Mouse (Mus musculus): ENCODE results near the gene Abcb10. TPM values are rescaled to one million over a fixed set of nuclear protein-coding genes. Genes with fewer than 3 reads are reported as not detected.
"Not testable (repeated sequence)": the region's sequence is repeated elsewhere in the genome, so short reads cannot be mapped to it uniquely, and the experiment has no call there.

Gene Abcb10
- total RNA-seq (2022), result 10 to 100 TPM; 41.0 to 50.0 (median 45.6) TPM

DNA sequence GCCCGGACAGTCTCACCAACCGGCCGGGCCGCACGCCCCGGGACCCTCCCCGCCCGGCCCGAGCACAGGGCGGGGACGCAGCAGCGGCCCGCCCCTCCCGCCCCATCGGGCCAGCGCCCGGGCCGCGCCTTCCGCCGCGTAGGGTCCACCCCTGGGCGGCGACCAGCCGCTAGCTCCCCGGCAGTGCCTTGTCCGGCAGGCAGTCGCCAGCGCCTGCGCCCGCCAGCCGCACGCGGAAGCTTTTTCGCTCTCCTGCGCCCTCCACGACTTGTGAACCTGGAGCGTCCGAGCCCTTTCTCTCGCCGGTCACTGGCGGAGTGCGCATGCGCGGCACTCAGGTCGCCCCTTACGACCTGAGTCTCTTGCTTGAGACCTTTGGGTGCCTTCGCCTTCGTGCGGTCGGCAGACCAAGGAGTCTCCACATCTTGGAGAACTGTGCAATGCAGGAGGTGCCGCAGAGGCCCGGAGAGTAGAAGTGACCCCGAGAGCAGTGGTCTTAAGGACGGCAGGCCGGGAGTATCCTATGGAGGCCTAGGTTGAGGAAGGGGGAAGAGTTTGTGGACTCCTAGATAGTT, at the start of gene Abcb10:
Gene Abcb10, minus strand, starts transcription at position 297 of the 575 bp plus-strand sequence.
- DNase-seq (ENCODE audit: low spot score), result peak; percentile 90

DNA sequence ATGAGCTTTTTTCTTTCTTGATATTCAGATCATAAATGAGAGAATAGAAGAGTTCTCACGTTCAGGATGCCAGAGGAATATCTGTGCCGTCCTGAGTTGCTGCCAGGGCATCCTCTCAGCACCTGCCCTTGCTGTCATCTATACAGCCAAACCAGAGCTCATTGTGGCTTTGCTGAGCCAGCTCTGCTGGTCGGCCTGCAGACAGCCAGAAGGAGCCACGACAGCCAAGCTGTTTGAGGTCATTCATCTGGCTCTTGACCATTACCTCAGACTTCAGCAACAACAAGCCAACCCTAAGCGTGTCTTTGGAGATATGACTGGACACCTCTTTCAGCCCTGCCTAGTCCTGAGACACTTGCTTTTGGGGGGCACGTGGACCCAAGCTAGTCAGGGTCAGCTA, 44.9 kb upstream of the Abcb10 start:
- no peak for DNase-seq (ENCODE audit: low spot score)

DNA sequence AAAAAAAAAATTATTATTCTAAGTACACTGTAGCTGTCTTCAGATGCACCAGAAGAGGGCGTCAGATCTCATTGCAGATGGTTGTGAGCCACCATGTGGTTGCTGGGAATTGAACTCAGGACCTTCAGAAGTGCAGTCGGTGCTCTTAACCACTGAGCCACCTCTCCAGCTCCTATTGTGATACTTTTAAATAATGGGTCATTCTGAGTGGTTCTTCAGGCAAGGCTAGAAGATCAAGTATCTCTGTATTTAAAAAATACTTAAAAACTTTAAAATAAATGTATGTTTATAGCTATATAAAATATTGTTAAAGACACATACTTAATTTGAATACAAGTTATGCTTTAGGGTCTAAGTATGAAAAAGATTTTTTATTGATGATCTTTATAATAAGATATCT, 43.3 kb upstream of the Abcb10 start:
- DNase-seq (ENCODE audit: low spot score), result not testable (repeated sequence)

DNA sequence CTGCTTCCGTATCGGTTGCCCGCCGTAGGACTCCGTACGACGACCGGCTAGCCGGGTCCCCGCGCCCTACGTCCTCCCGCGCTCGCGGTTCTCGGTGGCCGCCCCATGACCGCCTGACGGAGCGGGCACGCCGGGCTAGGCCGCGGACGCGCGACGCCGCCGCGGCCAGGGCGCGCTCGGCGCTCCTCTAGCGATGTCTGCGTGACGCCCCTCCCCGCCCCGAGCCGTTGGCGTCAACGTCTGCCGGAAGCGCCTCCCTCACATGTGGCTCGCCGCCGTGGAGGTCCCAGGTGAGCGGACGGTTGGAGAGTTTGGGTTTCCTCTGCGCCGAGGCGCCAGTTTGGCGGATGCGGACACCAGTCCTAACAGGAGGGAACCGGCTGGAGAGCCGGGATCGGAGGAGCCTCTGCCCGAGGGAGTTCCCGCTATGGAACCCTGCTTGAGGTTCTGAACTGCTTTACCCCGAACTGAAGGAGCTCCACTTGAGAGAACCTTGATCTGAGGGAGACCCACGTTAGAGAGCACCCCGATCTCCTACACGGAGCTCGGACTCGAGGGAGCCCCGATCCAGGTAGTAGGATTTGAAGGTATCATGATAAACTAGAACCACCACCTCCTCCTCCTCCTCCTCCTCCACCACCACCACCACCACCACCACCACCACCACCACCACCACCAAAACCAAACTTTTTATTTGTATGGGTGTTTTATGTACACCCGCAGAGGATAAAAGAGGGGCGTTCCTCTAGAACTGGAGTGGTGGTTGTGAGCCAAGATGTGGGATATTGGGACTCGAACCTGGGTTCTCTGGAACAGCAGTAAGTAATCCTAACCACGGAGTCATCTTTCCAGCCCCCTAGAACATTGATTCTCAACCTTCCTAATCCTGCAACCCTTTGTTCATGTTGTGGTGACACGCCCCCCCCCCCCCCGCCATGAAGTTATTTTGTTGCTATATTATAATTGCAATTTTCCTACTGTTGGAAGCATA, 38.6 kb upstream of the Abcb10 start, which contains the start of the genes Taf5l and Urb2:
Gene Taf5l, minus strand, starts transcription at position 161 of the 991 bp plus-strand sequence.
Gene Urb2, plus strand, starts transcription at position 272 of the 991 bp plus-strand sequence.
- peak; percentile 91 for DNase-seq (ENCODE audit: low spot score)

DNA sequence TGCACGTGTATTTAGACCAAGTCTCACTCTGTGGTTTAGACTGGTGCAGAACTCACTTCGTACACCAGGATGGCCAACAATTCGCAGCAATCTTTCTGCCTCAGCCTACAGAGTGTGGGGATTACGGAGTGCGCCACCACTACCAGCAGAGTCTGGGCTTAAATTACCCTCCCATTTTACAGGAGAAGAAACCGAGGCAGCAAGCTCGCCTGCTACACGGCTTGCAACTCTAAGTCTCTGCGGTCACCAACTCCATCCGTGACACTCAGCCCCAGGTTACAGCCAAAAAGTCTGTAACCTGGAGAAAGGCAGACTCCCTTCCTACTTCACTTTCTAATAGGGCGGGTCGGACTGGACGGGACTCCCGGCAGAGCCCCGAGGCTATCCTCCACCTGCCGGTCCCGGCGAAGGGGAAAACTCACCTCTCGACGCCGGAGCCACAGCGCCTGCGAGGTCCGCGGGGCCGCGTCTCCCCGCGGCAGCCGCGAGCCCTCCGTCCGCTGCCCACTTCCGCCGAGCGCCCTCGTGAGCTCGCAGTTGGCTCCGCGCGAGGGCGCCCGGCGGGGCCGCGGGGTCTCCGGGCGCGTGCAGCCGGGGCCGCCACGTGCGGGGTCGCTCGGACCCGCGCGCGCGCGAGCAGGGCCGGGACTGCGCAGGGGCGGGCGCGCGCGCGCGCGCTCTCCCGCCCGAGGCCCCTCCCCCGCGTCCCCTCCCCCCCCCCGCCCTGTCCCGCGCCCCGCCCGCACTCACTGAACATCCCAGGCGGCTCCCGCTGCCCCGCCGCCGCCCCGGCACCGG, 37.7 kb upstream of the Abcb10 start:
- peak; percentile 31 for DNase-seq (ENCODE audit: low spot score)

DNA sequence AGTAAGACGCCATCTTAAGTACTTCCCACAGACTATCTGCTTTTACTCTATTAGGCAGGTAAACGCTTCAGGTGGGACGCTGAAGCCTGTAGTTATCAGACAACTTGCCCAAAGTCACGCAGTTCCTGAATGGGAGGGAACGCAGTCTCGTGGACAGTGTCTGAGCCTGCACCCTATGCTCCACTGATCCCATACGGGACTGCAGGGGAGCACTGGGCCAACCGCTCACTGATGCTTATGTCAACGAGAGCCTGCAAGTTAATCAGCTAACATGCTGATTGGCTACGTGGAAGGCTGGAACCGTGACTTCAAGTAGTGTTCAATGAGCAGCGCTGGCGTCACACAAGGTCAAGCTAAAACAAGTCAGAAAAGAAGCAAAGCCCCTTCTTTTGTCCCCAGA, 36.9 kb upstream of the Abcb10 start:
- no peak for DNase-seq (ENCODE audit: low spot score)

DNA sequence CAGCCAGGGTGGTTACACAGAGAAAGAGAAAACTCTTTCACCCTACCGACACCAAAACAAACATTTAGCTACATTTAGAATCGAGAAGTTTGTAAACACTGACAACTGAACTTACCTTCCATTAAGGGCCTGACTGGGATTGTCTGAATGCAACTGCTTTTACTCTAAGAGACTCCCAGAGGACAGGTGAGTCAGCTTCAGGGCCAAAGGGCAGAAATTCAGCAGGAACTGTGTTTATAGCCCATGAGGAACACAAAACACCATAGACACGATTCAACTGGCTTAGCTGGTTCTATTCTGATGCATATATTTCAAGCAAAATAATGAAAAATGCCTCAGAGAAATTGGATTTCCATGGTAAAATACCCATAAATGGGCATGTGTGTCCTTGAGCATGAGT, 31.8 kb upstream of the Abcb10 start:
- DNase-seq (ENCODE audit: low spot score), result no peak

DNA sequence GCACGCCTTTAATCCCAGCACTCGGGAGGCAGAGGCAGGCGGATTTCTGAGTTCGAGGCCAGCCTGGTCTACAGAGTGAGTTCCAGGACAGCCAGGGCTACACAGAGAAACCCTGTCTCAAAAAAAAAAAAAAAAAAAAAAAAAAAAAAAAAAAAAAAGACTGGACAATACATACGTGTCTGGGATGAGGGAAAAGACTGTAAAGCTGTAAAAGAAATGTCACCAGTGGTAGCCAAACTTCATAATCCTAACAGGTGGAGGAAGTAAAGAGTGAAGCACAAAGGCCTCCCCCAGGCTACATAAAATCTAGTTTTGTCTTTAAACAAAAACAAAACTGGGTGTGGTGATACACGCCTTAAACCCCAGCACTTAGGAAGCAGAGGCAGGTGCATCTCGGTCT, 31.4 kb upstream of the Abcb10 start:
- DNase-seq (ENCODE audit: low spot score), result not testable (repeated sequence)

DNA sequence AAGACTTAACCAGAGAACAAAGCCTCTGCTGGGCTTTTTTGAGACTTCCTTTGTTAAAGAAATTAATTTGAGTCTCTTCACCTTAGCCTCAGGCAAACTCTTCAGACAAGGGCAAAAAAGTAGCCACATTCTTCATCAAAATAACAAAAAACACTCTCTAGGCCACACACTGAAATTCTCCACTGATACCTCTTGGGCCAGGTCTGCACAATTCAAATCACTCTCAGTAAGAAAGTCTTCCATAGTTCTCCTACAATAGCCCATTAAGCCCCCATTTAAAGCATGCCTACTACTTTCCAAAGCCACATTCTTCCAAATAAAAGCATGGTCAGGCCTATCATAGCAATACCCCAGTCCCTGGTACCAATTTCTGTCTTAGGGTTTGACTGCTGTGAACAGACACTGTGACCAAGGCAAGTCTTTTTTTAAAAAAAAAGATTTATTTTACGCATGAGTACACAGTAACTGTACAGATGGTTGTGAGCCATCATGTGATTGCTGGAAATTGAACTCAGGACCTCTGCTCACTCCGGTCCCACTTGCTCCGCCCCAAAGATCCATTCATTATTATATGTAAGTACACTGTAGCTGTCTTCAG, 29.2 kb upstream of the Abcb10 start:
- DNase-seq (ENCODE audit: low spot score), result no peak

DNA sequence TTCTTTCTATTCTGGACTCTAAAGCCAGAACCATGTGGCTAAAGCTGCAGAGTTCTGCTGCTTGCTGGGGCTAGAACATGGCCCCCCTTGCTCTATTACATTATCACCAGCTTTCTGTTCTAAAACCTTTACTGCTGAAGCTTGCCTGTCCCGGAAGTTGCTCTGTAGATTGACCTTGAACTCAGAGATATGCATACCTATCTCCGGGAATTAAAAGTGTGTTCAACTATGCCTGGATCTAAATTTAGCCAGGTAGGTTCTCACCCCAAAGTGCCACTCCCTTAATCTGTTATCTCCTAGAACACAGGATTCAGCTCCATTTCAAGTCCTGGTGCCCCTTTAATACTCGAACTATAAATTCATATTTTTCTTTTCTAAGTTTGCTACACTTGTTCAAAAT, 28.7 kb upstream of the Abcb10 start:
- DNase-seq (ENCODE audit: low spot score), result no peak

DNA sequence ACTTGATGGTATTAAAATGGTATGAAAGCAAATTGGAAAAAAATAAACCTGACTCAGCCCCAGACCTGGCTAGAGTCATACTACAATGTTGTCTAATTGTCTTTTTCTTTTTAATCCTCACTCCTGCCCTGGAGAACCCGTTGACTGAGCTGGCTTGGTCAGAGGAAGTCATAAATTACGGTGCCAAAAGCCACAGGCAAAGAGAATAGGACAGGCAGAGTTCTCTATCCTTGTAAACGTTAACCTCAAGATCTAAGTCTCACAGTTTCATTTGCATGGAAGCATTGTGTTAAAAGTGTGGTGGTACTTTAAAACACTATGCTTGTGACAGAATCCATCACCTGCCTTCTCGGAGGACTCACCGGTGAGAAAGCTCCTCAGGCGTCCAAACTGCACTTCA, 24.9 kb upstream of the Abcb10 start:
- DNase-seq (ENCODE audit: low spot score), result no peak

DNA sequence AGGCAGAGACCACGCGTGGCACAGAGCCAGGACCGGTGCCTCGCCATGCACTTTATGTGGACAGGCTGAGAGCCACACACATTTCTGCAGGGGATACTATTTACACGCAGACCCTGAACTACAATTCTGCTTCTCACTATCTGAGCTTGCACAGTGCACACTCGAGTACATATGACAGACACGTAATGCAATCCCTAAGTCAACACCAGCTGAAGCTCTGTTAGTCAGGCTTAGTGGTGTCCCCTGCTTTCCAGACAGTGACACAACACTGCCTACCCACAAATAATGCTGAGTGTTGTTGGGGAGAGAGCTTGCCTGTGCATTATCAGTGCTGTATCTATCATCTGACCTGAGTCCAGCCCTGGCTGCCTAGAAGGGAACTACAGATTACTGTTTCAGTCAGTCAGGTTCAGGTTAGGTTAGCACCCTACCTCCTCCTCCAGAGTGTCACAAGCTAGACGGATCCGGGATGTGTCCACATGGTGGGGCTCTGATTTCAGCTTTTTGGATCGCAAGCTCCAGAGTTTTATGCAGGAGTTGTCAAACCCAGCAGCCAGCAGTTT, 19.7 kb upstream of the Abcb10 start:
- DNase-seq (ENCODE audit: low spot score), result no peak

DNA sequence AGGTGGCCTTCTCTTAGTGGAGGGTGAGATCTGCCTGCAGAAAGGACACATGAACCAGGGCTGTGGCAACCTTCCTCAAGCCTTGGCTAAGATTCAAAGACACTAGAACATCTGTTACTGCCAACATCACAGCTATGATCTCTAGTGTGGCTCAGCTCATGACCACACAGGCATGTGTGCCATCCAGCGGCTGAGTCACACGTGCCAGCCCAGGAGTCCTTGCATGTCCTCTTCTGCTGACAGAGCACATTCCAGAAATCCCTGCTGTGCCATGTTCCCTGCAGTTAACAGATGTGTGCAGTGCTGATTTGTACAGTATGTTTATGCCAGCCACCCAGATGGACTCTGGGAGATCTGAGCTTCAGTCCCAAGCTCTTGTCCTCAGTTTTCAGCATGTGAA, 16.6 kb upstream of the Abcb10 start:
- DNase-seq (ENCODE audit: low spot score), result no peak

DNA sequence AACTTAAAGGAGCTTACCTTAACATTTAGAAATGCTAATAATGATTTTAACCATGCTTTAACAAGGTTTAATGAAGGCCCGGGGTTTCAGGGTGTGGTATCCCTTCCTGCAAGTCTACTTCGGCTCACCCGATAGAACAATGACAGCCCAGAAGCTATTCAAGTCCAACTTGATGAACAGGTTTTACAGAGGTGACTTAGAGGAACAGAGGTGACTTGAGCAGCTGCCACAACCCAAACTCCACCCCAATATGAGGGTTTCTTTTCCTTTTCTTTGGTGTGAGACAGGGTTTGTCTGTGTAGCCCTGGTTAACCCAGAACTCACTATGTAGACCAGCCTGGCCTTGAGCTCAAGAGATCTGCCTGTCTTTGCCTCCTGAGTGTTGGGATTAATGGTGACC, 11.1 kb upstream of the Abcb10 start:
- DNase-seq (ENCODE audit: low spot score), result no peak

DNA sequence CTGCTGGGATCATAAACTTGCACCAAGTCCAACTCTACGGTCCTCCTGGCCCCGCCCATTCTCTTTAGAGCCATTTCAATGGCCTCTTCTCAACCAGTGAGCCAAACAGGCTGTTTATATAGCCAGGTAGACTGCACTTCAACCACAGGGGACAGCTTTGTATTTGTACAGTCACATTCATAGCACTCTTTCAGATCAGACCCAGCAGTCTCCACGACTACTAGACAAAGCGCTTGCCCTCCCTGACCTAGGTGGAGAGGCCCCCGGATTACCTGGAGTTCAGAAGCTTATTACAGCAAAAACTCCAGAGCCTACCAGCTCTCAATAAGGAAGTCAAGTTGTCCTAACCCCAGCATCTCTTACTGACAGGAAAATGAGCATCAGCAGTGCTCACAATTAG, 10.7 kb upstream of the Abcb10 start:
- no peak for DNase-seq (ENCODE audit: low spot score)

DNA sequence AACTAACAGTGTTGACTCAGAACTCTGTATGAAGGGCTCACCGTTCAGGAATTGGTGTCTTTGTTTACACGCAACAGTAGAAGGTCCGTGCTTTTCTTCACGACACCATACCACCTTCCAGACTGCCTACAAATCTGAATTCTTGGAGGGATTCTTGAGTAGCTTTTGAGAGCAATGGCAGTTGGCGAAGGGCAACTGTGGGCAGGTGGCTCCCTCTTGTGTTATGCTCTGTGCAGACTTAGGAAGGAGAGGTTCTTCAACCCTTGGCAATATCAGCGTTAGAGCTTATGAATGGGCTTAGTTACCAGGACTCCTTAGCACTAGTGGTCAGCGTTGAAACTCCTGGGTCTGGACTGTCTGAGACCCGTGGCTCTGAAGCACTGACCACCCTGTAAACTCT, 9.7 kb upstream of the Abcb10 start:
- DNase-seq (ENCODE audit: low spot score), result no peak

DNA sequence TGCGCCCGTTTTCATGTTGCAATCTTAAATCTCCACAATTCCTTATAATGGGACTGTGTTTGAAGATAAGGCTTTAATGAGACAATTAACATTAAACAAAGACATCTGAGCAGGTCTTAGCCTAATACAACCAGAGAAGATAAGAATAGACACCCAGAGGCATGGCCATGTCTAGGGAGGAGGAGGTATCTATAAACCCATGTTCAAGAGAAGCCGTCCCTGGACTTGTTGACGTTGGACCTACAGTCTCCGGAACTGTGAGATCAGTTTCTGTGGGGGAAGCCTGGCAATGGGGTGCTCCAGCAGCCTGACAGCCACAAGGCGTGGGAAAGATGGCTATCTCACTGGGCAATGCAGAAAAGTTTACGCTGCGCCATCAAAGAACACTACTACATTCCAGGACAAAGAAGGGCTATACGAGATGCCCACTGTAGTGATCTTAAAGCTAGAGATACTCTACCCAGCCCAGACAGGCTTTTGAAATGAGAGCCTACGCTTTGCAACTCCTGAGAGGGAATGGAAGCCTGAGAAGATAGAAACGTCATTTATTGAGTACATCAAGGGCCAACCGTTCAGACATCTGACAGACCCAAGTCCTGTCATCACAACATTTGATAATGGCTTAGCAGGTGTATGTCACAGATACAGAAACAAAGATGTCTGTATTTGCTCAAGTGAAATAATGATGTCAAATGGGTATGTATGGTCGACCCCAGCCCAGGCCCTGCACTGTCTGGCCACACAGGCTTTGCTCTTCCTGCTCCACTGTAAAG, 7.5 kb upstream of the Abcb10 start:
- no peak for DNase-seq (ENCODE audit: low spot score)

DNA sequence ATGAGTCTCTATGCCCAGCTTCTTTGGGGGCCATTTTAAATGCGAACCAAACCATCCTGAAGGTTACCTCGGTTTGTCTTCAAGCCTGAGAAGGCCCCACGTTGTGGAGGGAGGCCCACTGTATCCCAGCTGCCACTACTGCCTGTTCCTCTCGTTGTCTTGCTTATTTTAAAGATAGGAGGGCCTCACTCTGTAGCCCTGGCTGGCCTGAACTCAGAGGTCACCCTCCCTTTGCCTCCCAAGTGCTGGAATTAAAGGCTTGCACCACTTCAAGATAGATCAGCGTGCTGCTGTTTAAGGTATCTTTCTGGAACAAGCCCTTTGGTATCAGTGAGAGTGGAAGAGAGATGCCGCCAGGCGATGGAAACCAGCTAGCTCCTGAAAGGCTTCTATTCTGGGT, 6.2 kb upstream of the Abcb10 start:
- no peak for DNase-seq (ENCODE audit: low spot score)

DNA sequence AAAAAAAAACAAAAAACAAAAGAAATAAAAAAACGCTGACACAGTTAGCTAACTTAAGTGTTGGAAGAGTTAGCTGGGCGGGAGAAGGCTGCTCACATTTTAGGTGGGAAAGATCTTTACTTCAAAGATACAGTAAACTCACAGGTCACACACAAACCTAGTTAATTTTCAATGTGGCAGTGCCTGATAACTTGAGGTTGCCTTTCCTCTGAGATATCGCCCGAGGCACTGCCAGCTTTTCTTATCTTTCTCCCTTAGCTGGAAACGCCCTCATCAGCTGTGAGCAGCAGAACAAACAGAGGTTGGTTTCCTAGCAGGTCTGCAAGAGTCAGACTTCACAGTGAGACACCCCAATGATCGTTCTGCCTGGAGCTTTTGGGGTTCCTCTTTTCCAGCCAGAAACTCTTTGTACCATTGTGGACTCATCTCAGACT, 5.7 kb upstream of the Abcb10 start:
- DNase-seq (ENCODE audit: low spot score), result no peak

DNA sequence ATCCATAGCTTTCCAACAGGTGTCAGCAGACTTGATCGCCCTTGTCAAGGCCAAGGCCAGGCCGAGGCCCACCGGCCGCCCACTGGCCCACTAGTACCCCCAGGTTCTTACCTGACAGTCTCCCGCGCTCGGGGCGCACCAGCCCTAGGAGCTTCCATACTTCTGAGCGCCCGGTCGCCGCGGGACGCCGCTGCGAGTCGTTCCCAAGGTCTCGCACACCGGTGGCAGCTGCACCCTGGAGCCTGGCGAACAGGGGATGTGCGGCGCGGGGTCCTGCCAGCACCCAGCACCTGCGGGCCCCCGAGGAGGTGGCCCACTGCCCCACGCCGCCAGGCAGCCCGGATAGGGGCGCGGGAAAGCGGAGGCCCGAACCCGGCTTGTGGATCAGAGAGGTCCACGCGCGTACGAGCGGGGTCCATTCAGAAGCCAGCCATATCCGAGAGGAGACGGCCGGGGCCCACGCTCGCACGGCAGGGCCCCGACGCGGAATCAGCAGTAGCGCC, 580 bp downstream of the Abcb10 start:
- DNase-seq (ENCODE audit: low spot score), result peak; percentile 11

Measured in heart, adult 8-10 months (tissue).